Mouse (Mus musculus): ENCODE measurements around the gene D17Wsu92e. TPM values are rescaled to one million over a fixed set of nuclear protein-coding genes. Genes with fewer than 3 reads are reported as not detected.

The D17Wsu92e gene
- polyA plus RNA-seq (2012; rRNA removed) (20.6 and 24.2 TPM in 2 replicates), polyA plus RNA-seq (2014; fragmentation: Nextera tagmentation; extraction: Ambion mirVana) (10.7 and 14.1 TPM in 2 replicates)

DNA sequence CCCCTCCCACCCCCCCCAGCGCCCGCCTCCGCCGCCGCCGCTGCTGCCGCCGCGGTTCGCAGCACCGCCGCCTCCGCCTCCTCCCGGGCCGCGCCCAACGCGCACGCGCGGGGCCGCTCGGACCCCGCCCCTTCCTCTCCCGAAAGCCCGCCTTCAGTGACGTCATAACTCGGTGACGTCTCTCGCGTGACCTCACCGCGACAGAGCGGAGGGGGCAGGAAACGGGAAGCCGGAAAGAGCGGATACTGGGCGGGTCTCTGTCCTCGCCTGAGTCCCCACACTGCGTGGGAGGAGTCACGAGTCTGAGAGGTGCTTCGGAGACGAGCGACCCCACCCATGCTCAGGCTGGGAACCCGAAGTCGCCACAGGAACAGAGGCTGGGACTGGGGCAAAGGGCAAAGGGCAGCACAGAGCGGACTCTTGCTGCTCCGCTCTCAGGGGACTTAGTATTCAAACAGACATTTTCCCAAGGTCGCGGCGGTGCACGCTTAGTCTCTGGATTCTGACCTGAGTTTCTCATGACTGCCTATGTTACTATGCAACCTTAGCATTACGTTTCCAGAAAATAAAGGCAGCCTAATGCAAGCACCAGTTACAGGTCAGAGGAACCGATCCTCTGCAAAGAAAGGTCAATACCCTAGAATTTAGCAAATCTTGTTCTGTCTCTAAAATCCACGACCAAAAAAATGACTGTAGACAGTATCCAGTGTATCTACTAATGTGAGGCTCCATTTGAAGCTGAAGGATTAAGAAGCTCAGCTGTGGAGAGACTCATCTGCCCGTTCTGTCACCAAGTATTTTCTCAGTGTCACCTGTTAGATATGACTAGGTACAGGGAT, at the start of gene D17Wsu92e:
TSS of gene D17Wsu92e (minus strand) at position 81 of the 839 bp plus-strand sequence.
- Histone ChIP-seq H3K4me1 (replicated peaks; ENCODE audit: control insufficient read depth in 2 of 2, insufficient read depth in 2 of 2, low read length in 1 of 2) (peaks cover 31 to 43% of the 10 kb centered on the region in 2 experiments), H3K27ac (peak within 1 kb of the TSS; percentile 96), H3K36me3 (replicated peaks; ENCODE audit: control insufficient read depth, insufficient read depth, low read depth) (no peaks in the 10 kb centered on the region), H3K9me3 (ENCODE audit: control insufficient read depth, low read length) (no peaks in the 10 kb centered on the region), H3K27me3 (ENCODE audit: control insufficient read depth, insufficient read depth, low read length) (no peaks in the 10 kb centered on the region), H3K4me2 (ENCODE audit: low read depth) (peak within 1 kb of the TSS; percentile 97), H3K9ac (replicated peaks) (peak within 1 kb of the TSS; percentile 94), H3K4me3 (ENCODE audit: insufficient read depth in 1 of 2, low read depth in 2 of 2, low read length in 2 of 2) (peak within 1 kb of the TSS; percentile 84 to 86)
- TF ChIP-seq EP300 (IDR thresholded peaks at IDR 0.05; ENCODE audit: low read depth) (peak; percentile 36; the same call in 1 of the 2 replicates), CTCF (IDR thresholded peaks at IDR 0.05; ENCODE audit: low read depth) (peak; percentile 16; the same call in 1 of the 2 replicates)
- DNase-seq (ENCODE audit: low read depth in 3 of 3, low spot score in 3 of 3), result peak; percentile 97 to 99 (median 98)
- ATAC-seq (ENCODE audit: insufficient read depth), result peak; percentile 90
- WGBS (ENCODE audit: insufficient replicate concordance), result 1% methylated on average over 52 of the region's 56 CpGs

DNA sequence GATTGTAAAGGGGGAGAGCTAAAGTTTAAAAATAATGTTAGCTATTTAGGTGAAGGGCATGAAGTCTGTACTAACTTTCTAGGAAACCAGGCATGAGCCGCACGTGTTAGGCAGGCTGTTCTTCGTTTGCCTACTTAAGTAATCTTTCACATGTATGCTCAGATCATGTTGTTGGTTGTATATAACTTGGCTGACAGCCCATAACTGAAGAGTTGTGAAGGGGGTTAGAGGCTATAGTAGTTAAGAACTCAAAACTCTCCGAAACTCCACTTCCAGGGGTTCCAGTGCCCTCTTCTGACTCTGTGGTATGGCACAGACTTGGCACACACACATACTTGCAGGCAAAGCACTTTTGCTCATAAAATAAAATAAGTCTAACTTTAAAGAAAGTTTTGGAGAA, 46.3 kb upstream of the D17Wsu92e start:
- no peak overlapping the region for H3K4me3 ChIP-seq (ENCODE audit: insufficient read depth in 1 of 2, low read depth in 2 of 2, low read length in 2 of 2)
- H3K9me3 ChIP-seq (ENCODE audit: control insufficient read depth, low read length), result no peaks in the 10 kb centered on the region
- no peak overlapping the region for H3K9ac ChIP-seq (replicated peaks)
- ATAC-seq (ENCODE audit: insufficient read depth) (no peak), DNase-seq (ENCODE audit: low read depth in 3 of 3, low spot score in 3 of 3) (no peak)
- no peak for TF ChIP-seq EP300 (IDR thresholded peaks at IDR 0.05; ENCODE audit: low read depth)
- TF ChIP-seq CTCF (IDR thresholded peaks at IDR 0.05; ENCODE audit: low read depth), result no peak
- no peak overlapping the region for H3K4me2 ChIP-seq (ENCODE audit: low read depth)
- no peaks in the 10 kb centered on the region for H3K4me1 ChIP-seq (replicated peaks; ENCODE audit: control insufficient read depth in 2 of 2, insufficient read depth in 2 of 2, low read length in 1 of 2)
- H3K27me3 ChIP-seq (ENCODE audit: control insufficient read depth, insufficient read depth, low read length), result no peaks in the 10 kb centered on the region
- 82% methylated on average over 4 of the region's 4 CpGs for WGBS (ENCODE audit: insufficient replicate concordance)
- H3K27ac ChIP-seq, result no peak overlapping the region
- no peaks in the 10 kb centered on the region for H3K36me3 ChIP-seq (replicated peaks; ENCODE audit: control insufficient read depth, insufficient read depth, low read depth)

DNA sequence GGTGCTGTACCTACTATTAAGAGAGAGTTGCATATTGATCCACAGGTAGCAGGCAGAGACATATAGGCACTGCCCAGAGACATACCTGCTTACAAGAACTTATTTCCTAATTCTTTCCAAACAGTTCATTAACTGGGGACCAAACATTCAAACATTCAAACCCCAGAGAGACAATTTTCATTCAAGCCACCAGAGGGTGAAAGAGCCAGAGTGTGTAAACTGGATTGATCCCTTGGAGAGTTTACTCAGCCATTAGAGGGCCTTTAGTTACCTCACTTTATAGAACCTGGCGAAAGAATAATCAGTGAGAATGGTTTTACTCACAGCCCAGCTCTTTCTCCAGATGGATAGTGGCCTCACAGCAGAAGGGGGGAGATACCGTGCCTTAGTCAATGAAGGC, 45.0 kb upstream of the D17Wsu92e start:
- DNase-seq (ENCODE audit: low read depth in 3 of 3, low spot score in 3 of 3) (no peak), ATAC-seq (ENCODE audit: insufficient read depth) (no peak)
- Histone ChIP-seq H3K27me3 (ENCODE audit: control insufficient read depth, insufficient read depth, low read length) (no peaks in the 10 kb centered on the region), H3K4me2 (ENCODE audit: low read depth) (no peak overlapping the region), H3K27ac (no peak overlapping the region), H3K9ac (replicated peaks) (no peak overlapping the region), H3K4me3 (ENCODE audit: insufficient read depth in 1 of 2, low read depth in 2 of 2, low read length in 2 of 2) (no peak overlapping the region), H3K4me1 (replicated peaks; ENCODE audit: control insufficient read depth in 2 of 2, insufficient read depth in 2 of 2, low read length in 1 of 2) (no peaks in the 10 kb centered on the region), H3K9me3 (ENCODE audit: control insufficient read depth, low read length) (no peaks in the 10 kb centered on the region), H3K36me3 (replicated peaks; ENCODE audit: control insufficient read depth, insufficient read depth, low read depth) (no peaks in the 10 kb centered on the region)
- WGBS (ENCODE audit: insufficient replicate concordance), result 76% methylated on average over 2 of the region's 2 CpGs
- no peak for TF ChIP-seq CTCF (IDR thresholded peaks at IDR 0.05; ENCODE audit: low read depth)
- TF ChIP-seq EP300 (IDR thresholded peaks at IDR 0.05; ENCODE audit: low read depth), result no peak

- Histone ChIP-seq H3K9ac (replicated peaks) (peak overlapping the region; percentile 47), H3K4me2 (ENCODE audit: low read depth) (peak overlapping the region; percentile 95), H3K9me3 (ENCODE audit: control insufficient read depth, low read length) (no peaks in the 10 kb centered on the region), H3K27ac (peak overlapping the region; percentile 55), H3K27me3 (ENCODE audit: control insufficient read depth, insufficient read depth, low read length) (no peaks in the 10 kb centered on the region), H3K36me3 (replicated peaks; ENCODE audit: control insufficient read depth, insufficient read depth, low read depth) (no peaks in the 10 kb centered on the region), H3K4me3 (ENCODE audit: insufficient read depth in 1 of 2, low read depth in 2 of 2, low read length in 2 of 2) (peak overlapping the region in 1 of 2 experiments; percentile 91; a peak in 1 of 4 replicates), H3K4me1 (replicated peaks; ENCODE audit: control insufficient read depth in 2 of 2, insufficient read depth in 2 of 2, low read length in 1 of 2) (peaks cover 30 to 33% of the 10 kb centered on the region in 2 experiments)
- ATAC-seq (ENCODE audit: insufficient read depth) (peak; percentile 60), DNase-seq (ENCODE audit: low read depth in 3 of 3, low spot score in 3 of 3) (peak in 1 of 3 experiments; percentile 46)
- no peak for TF ChIP-seq CTCF (IDR thresholded peaks at IDR 0.05; ENCODE audit: low read depth)
- TF ChIP-seq EP300 (IDR thresholded peaks at IDR 0.05; ENCODE audit: low read depth), result peak; percentile 75
- 18% methylated on average over 2 of the region's 2 CpGs for WGBS (ENCODE audit: insufficient replicate concordance)
Observed at GRCm38 (mm10) chr17:27859131-27859530, 38.7 kb upstream of the D17Wsu92e start.

All from liver, embryonic 14.5 days (tissue).